Mouse (Mus musculus) hindbrain, embryonic 10.5 days (tissue): ENCODE measurements around the gene Tbcd. TPM values are rescaled to one million over a fixed set of nuclear protein-coding genes. Genes with fewer than 3 reads are reported as not detected.

ENCODE experiments used
- DNase-seq: peaks from one replicate; pipeline ENCODE4 v3.0.0-alpha.2; 2017; ENCODE audit warnings: low spot score
- H3K27ac ChIP-seq: fragments of 300-500 bp; sonication (generic); 2 replicates; pipeline ENCODE4 v1.5.1; 2016; ENCODE audit warnings: mild to moderate bottlenecking, moderate library complexity
- H3K27me3 ChIP-seq: fragments of 300-500 bp; sonication (generic); 2 replicates; pipeline ENCODE4 v1.6.1; 2016; ENCODE audit warnings: mild to moderate bottlenecking; ENCODE audit not compliant: poor library complexity, insufficient read depth, severe bottlenecking
- H3K36me3 ChIP-seq: fragments of 300-500 bp; sonication (generic); 2 replicates; pipeline ENCODE4 v1.6.1; 2016; ENCODE audit warnings: mild to moderate bottlenecking, moderate library complexity
- H3K4me1 ChIP-seq: fragments of 300-500 bp; sonication (generic); replicated peaks from 2 replicates; pipeline ENCODE4 v1.6.1; 2016; ENCODE audit warnings: mild to moderate bottlenecking
- H3K4me3 ChIP-seq: fragments of 300-500 bp; sonication (generic); 2 replicates; pipeline ENCODE4 v1.5.1; 2016; ENCODE audit warnings: mild to moderate bottlenecking, moderate library complexity
- H3K9me3 ChIP-seq: fragments of 300-500 bp; sonication (generic); 2 replicates; pipeline ENCODE4 v1.6.1; 2016; ENCODE audit warnings: mild to moderate bottlenecking, moderate library complexity
- WGBS: fragments of 180-500 bp; shearing (Covaris S2); methylation state at CpG from one replicate; pipeline ENCODE4 v1.1.7; 2016; 5-methylcytosine and 5-hydroxymethylcytosine counted together
- polyA plus RNA-seq: library from polyadenylated mRNA; unstranded; fragments of >200 nt; fragmentation: Nextera tagmentation; extraction: Ambion mirVana; gene quantifications from 2 replicates; pipeline ENCODE4 v1.2.1, GENCODE M21; 2016

The Tbcd gene
- polyA plus RNA-seq, 1 experiment from 2014 or later: 61.8 TPM

- no peak overlapping the region for H3K4me3 ChIP-seq
- no peaks in the 10 kb centered on the region for H3K9me3 ChIP-seq
- DNase-seq: no peak
- no peaks in the 10 kb centered on the region for H3K36me3 ChIP-seq
- WGBS: 76% methylated on average over 5 of the region's 5 CpGs
- no peak overlapping the region for H3K27ac ChIP-seq
- peaks cover 36% of the 10 kb centered on the region for H3K4me1 ChIP-seq
- peaks cover 17% of the 10 kb centered on the region for H3K27me3 ChIP-seq
Measured at GRCm38 (mm10) chr11:121437236-121437635, 14.5 kb upstream of the Tbcd start.

- peak overlapping the region; percentile 14 for H3K4me3 ChIP-seq
- peaks cover 17% of the 10 kb centered on the region for H3K27me3 ChIP-seq
- no peak for DNase-seq
- peak overlapping the region; percentile 75 for H3K27ac ChIP-seq
- no peaks in the 10 kb centered on the region for H3K9me3 ChIP-seq
- WGBS: 68% methylated on average over 5 of the region's 5 CpGs
- H3K36me3 ChIP-seq: no peaks in the 10 kb centered on the region
- peaks cover 24% of the 10 kb centered on the region for H3K4me1 ChIP-seq
Measured at GRCm38 (mm10) chr11:121439686-121440292, 12.0 kb upstream of the Tbcd start.

GRCm38 (mm10) chr11:121441653-121442052, 10.1 kb upstream of the Tbcd start:
- 89% methylated on average over 4 of the region's 4 CpGs for WGBS
- Histone ChIP-seq H3K9me3 (no peaks in the 10 kb centered on the region), H3K4me1 (peaks cover 19% of the 10 kb centered on the region), H3K27me3 (0 out of 2 replicates have a peak, but pooled peaks cover 5% of the 10 kb centered on the region), H3K36me3 (no peaks in the 10 kb centered on the region), H3K27ac (no peak overlapping the region), H3K4me3 (no peak overlapping the region)
- DNase-seq: no peak

- Histone ChIP-seq H3K36me3 (no peaks in the 10 kb centered on the region), H3K27me3 (0 out of 2 replicates have a peak, but pooled peaks cover 1% of the 10 kb centered on the region), H3K4me3 (no peak overlapping the region), H3K4me1 (peaks cover 19% of the 10 kb centered on the region), H3K9me3 (no peaks in the 10 kb centered on the region), H3K27ac (no peak overlapping the region)
- no peak for DNase-seq
- 78% methylated on average over 2 of the region's 2 CpGs for WGBS
Measured at GRCm38 (mm10) chr11:121442076-121442475, 9.7 kb upstream of the Tbcd start.

GRCm38 (mm10) chr11:121451216-121451726, 478 bp upstream of the Tbcd start:
- 25% methylated on average over 9 of the region's 9 CpGs for WGBS
- no peak for DNase-seq
- Histone ChIP-seq H3K27ac (peak overlapping the region; percentile 88), H3K27me3 (peaks cover 6% of the 10 kb centered on the region; the same call in 1 of the 2 replicates), H3K36me3 (peaks cover 21% of the 10 kb centered on the region), H3K4me1 (peaks cover 22% of the 10 kb centered on the region), H3K4me3 (peak overlapping the region; percentile 85), H3K9me3 (no peaks in the 10 kb centered on the region)

GRCm38 (mm10) chr11:121457874-121458273, 6.1 kb downstream of the Tbcd start:
- no peak for DNase-seq
- WGBS: 88% methylated on average over 3 of the region's 3 CpGs
- no peak overlapping the region for H3K27ac ChIP-seq
- H3K9me3 ChIP-seq: no peaks in the 10 kb centered on the region
- peaks cover 6% of the 10 kb centered on the region for H3K4me1 ChIP-seq
- no peak overlapping the region for H3K4me3 ChIP-seq
- H3K36me3 ChIP-seq: peaks cover 86% of the 10 kb centered on the region
- H3K27me3 ChIP-seq: no peaks in the 10 kb centered on the region

- 0 out of 2 replicates have a peak, but pooled peaks cover 10% of the 10 kb centered on the region for H3K4me1 ChIP-seq
- DNase-seq: no peak
- no peak overlapping the region for H3K4me3 ChIP-seq
- no peak overlapping the region for H3K27ac ChIP-seq
- no peaks in the 10 kb centered on the region for H3K27me3 ChIP-seq
- H3K36me3 ChIP-seq: peaks cover 65% of the 10 kb centered on the region
- no peaks in the 10 kb centered on the region for H3K9me3 ChIP-seq
- 94% methylated on average over 6 of the region's 6 CpGs for WGBS
Measured at GRCm38 (mm10) chr11:121467408-121467807, 15.7 kb downstream of the Tbcd start.

GRCm38 (mm10) chr11:121474831-121475230, 23.1 kb downstream of the Tbcd start:
- no peak for DNase-seq
- Histone ChIP-seq H3K4me3 (no peak overlapping the region), H3K9me3 (no peaks in the 10 kb centered on the region), H3K27ac (no peak overlapping the region), H3K4me1 (0 out of 2 replicates have a peak, but pooled peaks cover 10% of the 10 kb centered on the region), H3K36me3 (peaks cover 40% of the 10 kb centered on the region), H3K27me3 (no peaks in the 10 kb centered on the region)
- WGBS: 83% methylated on average over 3 of the region's 3 CpGs

GRCm38 (mm10) chr11:121475699-121476415, 24.1 kb downstream of the Tbcd start:
- Histone ChIP-seq H3K27me3 (no peaks in the 10 kb centered on the region), H3K9me3 (no peaks in the 10 kb centered on the region), H3K4me3 (no peak overlapping the region), H3K36me3 (peaks cover 43% of the 10 kb centered on the region), H3K27ac (no peak overlapping the region), H3K4me1 (0 out of 2 replicates have a peak, but pooled peaks cover 7% of the 10 kb centered on the region)
- WGBS: 39% methylated on average over 9 of the region's 9 CpGs
- peak; percentile 69 for DNase-seq

GRCm38 (mm10) chr11:121479476-121480203, 27.9 kb downstream of the Tbcd start:
- no peak overlapping the region for H3K27ac ChIP-seq
- no peaks in the 10 kb centered on the region for H3K4me1 ChIP-seq
- whole genome bisulfite sequencing: 92% methylated on average over 15 of the region's 15 CpGs
- no peak for DNase-seq
- no peaks in the 10 kb centered on the region for H3K9me3 ChIP-seq
- no peaks in the 10 kb centered on the region for H3K27me3 ChIP-seq
- H3K4me3 ChIP-seq: no peak overlapping the region
- peaks cover 67% of the 10 kb centered on the region for H3K36me3 ChIP-seq

- H3K27ac ChIP-seq: no peak overlapping the region
- H3K9me3 ChIP-seq: no peaks in the 10 kb centered on the region
- H3K36me3 ChIP-seq: peaks cover 60% of the 10 kb centered on the region
- DNase-seq: no peak
- no peak overlapping the region for H3K4me3 ChIP-seq
- 95% methylated on average over 2 of the region's 2 CpGs for WGBS
- no peaks in the 10 kb centered on the region for H3K27me3 ChIP-seq
- no peaks in the 10 kb centered on the region for H3K4me1 ChIP-seq
Measured at GRCm38 (mm10) chr11:121481129-121481528, 29.4 kb downstream of the Tbcd start.

- DNase-seq: no peak
- WGBS: 92% methylated on average over 9 of the region's 9 CpGs
- no peaks in the 10 kb centered on the region for H3K9me3 ChIP-seq
Measured at GRCm38 (mm10) chr11:121485882-121486281, 34.1 kb downstream of the Tbcd start.

GRCm38 (mm10) chr11:121490651-121491050, 38.9 kb downstream of the Tbcd start:
- H3K4me1 ChIP-seq: no peaks in the 10 kb centered on the region
- DNase-seq: no peak
- H3K4me3 ChIP-seq: no peak overlapping the region
- peaks cover 22% of the 10 kb centered on the region for H3K36me3 ChIP-seq
- H3K9me3 ChIP-seq: no peaks in the 10 kb centered on the region
- H3K27me3 ChIP-seq: no peaks in the 10 kb centered on the region
- no peak overlapping the region for H3K27ac ChIP-seq

More at GRCm38 (mm10) chr11:121485882-121486281, 34.1 kb downstream of the Tbcd start:
- Histone ChIP-seq H3K4me1 (no peaks in the 10 kb centered on the region), H3K27me3 (no peaks in the 10 kb centered on the region), H3K4me3 (no peak overlapping the region), H3K27ac (no peak overlapping the region), H3K36me3 (peaks cover 29% of the 10 kb centered on the region)
